Mouse (Mus musculus) monocyte, adult 5-6 weeks (primary cell): ENCODE measurements around the gene Wdr11. TPM values are rescaled to one million over a fixed set of nuclear protein-coding genes. Genes with fewer than 3 reads are reported as not detected.

ENCODE experiments used
- ATAC-seq: fragments of 153-309, 156-312 bp; replicated peaks from 2 replicates; pipeline ENCODE4 v1.8.0; 2017; ENCODE audit warnings: mild to moderate bottlenecking; ENCODE audit not compliant: low TSS enrichment, insufficient number of reproducible peaks, severe bottlenecking, poor library complexity, low FRiP score
- total RNA-seq: library from RNA; stranded (forward); fragments of 200-1000, 200-491, 200-594 nt; gene quantifications from 3 replicates; pipeline ENCODE4 v1.2.3, GENCODE M21; 2017

Gene Wdr11
- total RNA-seq, 1 experiment from 2014 or later = 20.3 TPM

- no peak for ATAC-seq
Observed at GRCm38 (mm10) chr7:129650717-129651116, 59.1 kb downstream of the Wdr11 start.

GRCm38 (mm10) chr7:129651781-129652180 is 60.1 kb downstream of the Wdr11 start:
- no peak for ATAC-seq

GRCm38 (mm10) chr7:129652901-129653460 is 61.3 kb downstream of the Wdr11 start:
- no peak for ATAC-seq

- ATAC-seq = 0 out of 2 replicates have a peak, but pooled peaks have one; percentile 25
Observed at GRCm38 (mm10) chr7:129653791-129654271, 62.2 kb downstream of the Wdr11 start.

GRCm38 (mm10) chr7:129654923-129655322 is 63.3 kb downstream of the Wdr11 start:
- ATAC-seq = no peak

GRCm38 (mm10) chr7:129655604-129656226 is 64.1 kb downstream of the Wdr11 start:
- ATAC-seq = no peak

GRCm38 (mm10) chr7:129657867-129658266 is 66.2 kb downstream of the Wdr11 start:
- no peak for ATAC-seq

- no peak for ATAC-seq
Observed at GRCm38 (mm10) chr7:129659755-129660154, 68.1 kb downstream of the Wdr11 start.

GRCm38 (mm10) chr7:129660546-129660945 is 68.9 kb downstream of the Wdr11 start:
- no peak for ATAC-seq

GRCm38 (mm10) chr7:129662051-129662789 is 70.6 kb downstream of the Wdr11 start:
- no peak for ATAC-seq

GRCm38 (mm10) chr7:129663781-129664505 is 72.3 kb downstream of the Wdr11 start:
- no peak for ATAC-seq

- no peak for ATAC-seq
Observed at GRCm38 (mm10) chr7:129665411-129665810, 73.7 kb downstream of the Wdr11 start.

GRCm38 (mm10) chr7:129665921-129666320 is 74.3 kb downstream of the Wdr11 start:
- no peak for ATAC-seq

- ATAC-seq = no peak
Observed at GRCm38 (mm10) chr7:129666526-129666925, 74.9 kb downstream of the Wdr11 start.

GRCm38 (mm10) chr7:129670280-129670679 is 78.6 kb downstream of the Wdr11 start:
- ATAC-seq = no peak

- no peak for ATAC-seq
Observed at GRCm38 (mm10) chr7:129671675-129672651, 80.3 kb downstream of the Wdr11 start.

GRCm38 (mm10) chr7:129673776-129674175 is 82.1 kb downstream of the Wdr11 start:
- ATAC-seq = no peak

GRCm38 (mm10) chr7:129674558-129674957 is 82.9 kb downstream of the Wdr11 start:
- ATAC-seq = no peak
